8 mouse cellular contexts compared by ENCODE assay signal in the genomic region with DNA sequence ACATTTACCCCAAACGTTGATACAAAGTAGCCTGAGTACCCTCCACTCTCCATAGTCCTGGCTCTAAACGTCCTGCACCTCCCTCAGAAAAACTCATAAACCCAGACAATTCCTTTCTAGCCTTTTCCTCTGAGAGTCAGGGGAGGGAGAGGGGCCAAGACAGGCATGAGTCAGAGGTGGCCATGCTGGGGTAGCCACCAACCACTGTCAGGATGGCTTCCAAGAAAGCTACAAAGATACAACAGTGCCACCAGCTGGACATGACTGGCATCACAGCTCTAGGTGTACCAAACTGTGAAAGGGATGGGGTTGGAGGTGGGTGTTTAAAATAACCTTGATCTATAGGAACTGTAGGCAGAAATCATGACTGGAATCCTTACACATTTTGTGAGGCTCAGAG.
A peak's percentile ranks its signal among the peaks of the same experiment; 100 is the strongest.
DNase-seq lines count a peak whose midpoint lies in the region; ATAC-seq and TF ChIP-seq lines count a peak whose summit lies in the region.

No protein-coding gene starts in this region.

- DNase-seq in liver, adult 2 months (ENCODE audit: extremely low read depth, low read depth, low spot score): no peak
- peak; percentile 72 for DNase-seq in MN1 (ENCODE audit: low spot score)
- DNase-seq in c-Kit-positive CD71-positive TER-119-positive erythroid progenitor cells, embryonic 14.5 days (ENCODE audit: low spot score): peak; percentile 57
- DNase-seq in gastrocnemius, postnatal 10 days: peak; percentile 75
- DNase-seq in left cerebral cortex, adult 8-10 months (ENCODE audit: low spot score in 2 of 2): peak; percentile 22 to 63

- H3K4me2 ChIP-seq in liver, embryonic 12.5 days: no peak overlapping the region

- no peak overlapping the region for H3K27ac ChIP-seq in liver, adult 2 months (replicated peaks; ENCODE audit: insufficient read depth, low read depth, low read length)
- no peak overlapping the region for H3K27ac ChIP-seq in liver, embryonic 12.5 days

- 0 out of 2 replicates have a peak, but pooled peaks cover under 1% of the 10 kb centered on the region for H3K79me2 ChIP-seq in liver, adult 2 months (ENCODE audit: control insufficient read depth, insufficient read depth, low read length)

- H3K9ac ChIP-seq in liver, adult 2 months (ENCODE audit: low read depth, low read length): no peak overlapping the region
- no peak overlapping the region for H3K9ac ChIP-seq in liver, embryonic 12.5 days

- no peaks in the 10 kb centered on the region for H3K27me3 ChIP-seq in liver, adult 2 months (ENCODE audit: control insufficient read depth, insufficient read depth, low read length)
- no peaks in the 10 kb centered on the region for H3K27me3 ChIP-seq in liver, embryonic 12.5 days (replicated peaks)

- peak; percentile 65 for TF ChIP-seq CTCF in liver, adult 2 months (IDR thresholded peaks at IDR 0.05; ENCODE audit: low read depth, low read length)

- 74% methylated on average over 2 of the region's 2 CpGs for WGBS in liver, adult 2 months
- WGBS in liver, embryonic 12.5 days (ENCODE audit: insufficient replicate concordance): 54% methylated on average over 2 of the region's 2 CpGs

- H3K4me3 ChIP-seq in liver, adult 2 months (ENCODE audit: insufficient read depth, low read depth, low read length): no peak overlapping the region
- H3K4me3 ChIP-seq in liver, embryonic 12.5 days: no peak overlapping the region

- no peak for ATAC-seq in liver, embryonic 12.5 days
- ATAC-seq in neutrophil, adult 5-6 weeks (ENCODE audit: extremely low read depth, insufficient number of reproducible peaks, low FRiP score, poor library complexity, severe bottlenecking): 0 out of 2 replicates have a peak, but pooled peaks have one; percentile 21
- no peak for ATAC-seq in activated CD4-positive, CD25-positive, alpha-beta regulatory T cell, adult 4 months

- H3K36me3 ChIP-seq in liver, adult 2 months (ENCODE audit: control insufficient read depth, insufficient read depth, low read length): peaks cover 44% of the 10 kb centered on the region; the same call in 1 of the 2 replicates
- peaks cover 46% of the 10 kb centered on the region for H3K36me3 ChIP-seq in liver, embryonic 12.5 days

- H3K4me1 ChIP-seq in liver, adult 2 months (ENCODE audit: control insufficient read depth, insufficient read depth, low read length): peaks cover 18% of the 10 kb centered on the region
- peaks cover 33% of the 10 kb centered on the region for H3K4me1 ChIP-seq in liver, embryonic 12.5 days

- TF ChIP-seq POLR2A in liver, adult 2 months (IDR thresholded peaks at IDR 0.05; ENCODE audit: extremely low read depth, insufficient read depth, low read length): no peak

- H3K9me3 ChIP-seq in liver, embryonic 12.5 days (replicated peaks): no peaks in the 10 kb centered on the region
